Mouse (Mus musculus) lung, embryonic 15.5 days (tissue): ENCODE data around the gene Osm. TPM values are rescaled to one million over a fixed set of nuclear protein-coding genes. Genes with fewer than 3 reads are reported as not detected.

Experiments used
- ATAC-seq: fragments of 200-750 bp; cut with Nextera tagmentation; 2 replicates; pipeline ENCODE4 v1.8.0; 2017; ENCODE audit warnings: moderate number of reproducible peaks, borderline replicate concordance; ENCODE audit not compliant: low FRiP score, low TSS enrichment; ENCODE audit errors: extremely low read depth
- H3K27ac ChIP-seq: fragments of 300-500 bp; sonication (generic); 2 replicates; pipeline ENCODE4 v1.5.1; 2015; ENCODE audit warnings: moderate library complexity, mild to moderate bottlenecking, inconsistent platforms
- H3K27me3 ChIP-seq: fragments of 300-500 bp; sonication (generic); 2 replicates; pipeline ENCODE4 v1.6.1; 2015; ENCODE audit warnings: inconsistent platforms
- H3K36me3 ChIP-seq: fragments of 300-500 bp; sonication (generic); 2 replicates; pipeline ENCODE4 v1.6.1; 2015; ENCODE audit warnings: inconsistent platforms
- H3K4me1 ChIP-seq: fragments of 300-500 bp; sonication (generic); 2 replicates; pipeline ENCODE4 v1.6.1; 2015; ENCODE audit warnings: inconsistent platforms
- H3K4me2 ChIP-seq: fragments of 300-500 bp; sonication (generic); 2 replicates; pipeline ENCODE4 v1.6.1; 2015; ENCODE audit warnings: inconsistent platforms, mild to moderate bottlenecking, moderate library complexity
- H3K4me3 ChIP-seq: fragments of 300-500 bp; sonication (generic); 2 replicates; pipeline ENCODE4 v1.5.1; 2015; ENCODE audit warnings: mild to moderate bottlenecking, inconsistent platforms
- H3K9ac ChIP-seq: fragments of 300-500 bp; sonication (generic); 2 replicates; pipeline ENCODE4 v1.6.1; 2015; ENCODE audit warnings: inconsistent platforms
- H3K9me3 ChIP-seq: fragments of 300-500 bp; sonication (generic); 2 replicates; pipeline ENCODE4 v1.6.1; 2016; ENCODE audit warnings: inconsistent platforms
- WGBS: fragments of 180-500 bp; shearing (Covaris S2); methylation state at CpG from one replicate; pipeline ENCODE4 v1.1.7; 2015; 5-methylcytosine and 5-hydroxymethylcytosine counted together
- polyA plus RNA-seq: library from polyadenylated mRNA; unstranded; fragments of >200 nt; fragmentation: Nextera tagmentation; extraction: Ambion mirVana; gene quantifications from 2 replicates; pipeline ENCODE4 v1.2.1, GENCODE M21; 2015

Osm gene
- polyA plus RNA-seq, 1 experiment from 2014 or later: 0.22 TPM

GRCm38 (mm10) chr11:4283627-4284026, 47.4 kb downstream of the Osm start:
- peak; percentile 56; the same call in 1 of the 2 replicates for ATAC-seq
- Histone ChIP-seq H3K4me3 (no peak overlapping the region), H3K36me3 (no peaks in the 10 kb centered on the region), H3K4me2 (no peak overlapping the region), H3K9me3 (no peaks in the 10 kb centered on the region), H3K4me1 (peaks cover 14% of the 10 kb centered on the region; the same call in 1 of the 2 replicates), H3K27me3 (no peaks in the 10 kb centered on the region), H3K9ac (no peak overlapping the region), H3K27ac (no peak overlapping the region)
- whole genome bisulfite sequencing: 15% methylated on average over 4 of the region's 4 CpGs

- Histone ChIP-seq H3K27ac (no peak overlapping the region), H3K4me3 (no peak overlapping the region), H3K36me3 (no peaks in the 10 kb centered on the region), H3K27me3 (peaks cover 10% of the 10 kb centered on the region), H3K4me2 (no peak overlapping the region), H3K9me3 (no peaks in the 10 kb centered on the region), H3K9ac (no peak overlapping the region), H3K4me1 (peaks cover 18% of the 10 kb centered on the region)
- 34% methylated on average over 3 of the region's 3 CpGs for WGBS
- no peak for ATAC-seq
These were observed 53.1 kb downstream of the Osm start for GRCm38 (mm10) chr11:4289280-4289679.

Other genes starting within 250 kb of the Osm start
- gene Sec14l4, start 205.0 kb upstream of the Osm start, polyA plus RNA-seq: 9.8 and 12.7 TPM in 2 replicates
- gene Sec14l3, start 171.6 kb upstream of the Osm start, polyA plus RNA-seq: 17.3 and 19.9 TPM in 2 replicates
- 9.9 and 11.4 TPM in 2 replicates for gene Mtfp1, start 141.0 kb upstream of the Osm start, polyA plus RNA-seq
- gene Sec14l2, start 113.0 kb upstream of the Osm start, polyA plus RNA-seq: 2.2 and 3.0 TPM in 2 replicates
- gene Rnf215, start 101.2 kb upstream of the Osm start, polyA plus RNA-seq: 33.1 and 34.2 TPM in 2 replicates
- gene Ccdc157, start 76.1 kb upstream of the Osm start, polyA plus RNA-seq: 8.9 and 9.5 TPM in 2 replicates
- gene Sf3a1, start 76.1 kb upstream of the Osm start, polyA plus RNA-seq: 44.8 and 45.8 TPM in 2 replicates
- gene Tbc1d10a, start 49.6 kb upstream of the Osm start, polyA plus RNA-seq: 32.3 and 34.2 TPM in 2 replicates
- gene Castor1, start 18.2 kb upstream of the Osm start, polyA plus RNA-seq: 4.0 and 6.3 TPM in 2 replicates
- gene Lif, start 21.1 kb downstream of the Osm start, polyA plus RNA-seq: 0.19 and 0.32 TPM in 2 replicates
- gene Hormad2, start 204.7 kb downstream of the Osm start, polyA plus RNA-seq: 0.20 and 0.22 TPM in 2 replicates